Mouse (Mus musculus) ES-E14 (cell line): Measurements from ENCODE around the gene Dnase2a. TPM values are rescaled to one million over a fixed set of nuclear protein-coding genes. Genes with fewer than 3 reads are reported as not detected.

Source experiments
- DNase-seq: peaks from one replicate; pipeline ENCODE4 v3.0.0-alpha.2; 2013; ENCODE audit warnings: low read depth, low spot score
- H3K27ac ChIP-seq: 2 replicates; pipeline ENCODE4 v1.5.1; 2012; ENCODE audit warnings: low read depth, mild to moderate bottlenecking, low read length, moderate library complexity, mixed read lengths; ENCODE audit not compliant: poor library complexity, insufficient read depth, severe bottlenecking
- H3K36me3 ChIP-seq: 2 replicates; pipeline ENCODE4 v1.6.1; 2012; ENCODE audit warnings: mild to moderate bottlenecking, low read length, moderate library complexity, mixed read lengths; ENCODE audit not compliant: control insufficient read depth, poor library complexity, insufficient read depth, severe bottlenecking
- H3K4me1 ChIP-seq, 2 experiments: fragments of 150-350 bp in 1 of 2; sonication (generic) in 1 of 2; 2 replicates each; pipeline ENCODE4 v1.6.1; 2012; ENCODE audit warnings: low read length in 2 of 2, mild to moderate bottlenecking in 1 of 2, mixed read lengths in 1 of 2; ENCODE audit not compliant: control insufficient read depth in 2 of 2, insufficient read depth in 2 of 2, poor library complexity in 1 of 2
- H3K4me3 ChIP-seq, 2 experiments: fragments of 150-350 bp in 1 of 2; sonication (generic) in 1 of 2; 2 replicates each; pipeline ENCODE4 v1.5.1; 2012; ENCODE audit warnings: low read length in 2 of 2, low read depth in 1 of 2, mild to moderate bottlenecking in 1 of 2, mixed read lengths in 1 of 2; ENCODE audit not compliant: insufficient read depth in 1 of 2, poor library complexity in 1 of 2, severe bottlenecking in 1 of 2
- H3K9ac ChIP-seq: 2 replicates; pipeline ENCODE4 v1.6.1; 2012; ENCODE audit warnings: low read depth, mild to moderate bottlenecking, low read length, mixed read lengths; ENCODE audit not compliant: poor library complexity, insufficient read depth, severe bottlenecking
- H3K9me3 ChIP-seq: fragments of 150-350 bp; sonication (generic); 2 replicates; pipeline ENCODE4 v1.6.1; 2012; ENCODE audit warnings: low read depth, mild to moderate bottlenecking, low read length; ENCODE audit not compliant: control insufficient read depth, insufficient read depth
- CHD2 ChIP-seq: IDR thresholded peaks from 2 replicates; pipeline ENCODE4 v1.6.1; 2014; ENCODE audit warnings: mild to moderate bottlenecking, low read depth, low read length, inconsistent platforms
- HCFC1 ChIP-seq: IDR thresholded peaks from 2 replicates; pipeline ENCODE4 v1.6.1; 2012; ENCODE audit warnings: low read length, inconsistent platforms, borderline replicate concordance; ENCODE audit not compliant: insufficient read depth
- MAFK ChIP-seq: IDR thresholded peaks from 2 replicates; pipeline ENCODE4 v1.6.1; 2014; ENCODE audit warnings: mild to moderate bottlenecking, low read depth, low read length, inconsistent platforms; ENCODE audit not compliant: insufficient read depth
- ZC3H11A ChIP-seq: IDR thresholded peaks from 2 replicates; pipeline ENCODE4 v1.6.1; 2012; ENCODE audit warnings: low read depth, mild to moderate bottlenecking, inconsistent platforms, low read length, borderline replicate concordance
- ZNF384 ChIP-seq: IDR thresholded peaks from 2 replicates; pipeline ENCODE4 v1.6.1; 2012; ENCODE audit warnings: low read depth, low read length, inconsistent platforms
- in situ Hi-C, 2 experiments: fragments of 600-800 bp; cut with MboI; formaldehyde crosslinking; loops; one replicate each; pipeline ENCODE4 v1.15.1; 2025; ENCODE audit warnings: low sequenced_read_pairs in 2 of 2, inconsistent platforms in 1 of 2; ENCODE audit not compliant: unreplicated experiment in 2 of 2
- total RNA-seq: library from RNA; depleted of rRNA; stranded (reverse); fragments of 300-350 nt; gene quantifications from 2 replicates; pipeline ENCODE4 v1.2.3, GENCODE M21; 2012; rRNA removed

The Dnase2a gene
- total RNA-seq, 1 experiment, result 23.7 TPM

GRCm38 (mm10) chr8:84969241-84970134, 61.1 kb downstream of the Dnase2a start, which contains the start of the genes Gm49661, Prdx2 and Rnaseh2a:
Gene Gm49661, minus strand, starts transcription at chr8:84969433.
Gene Prdx2, plus strand, starts transcription at chr8:84969587.
Gene Rnaseh2a, minus strand, starts transcription at chr8:84969767.
- Histone ChIP-seq H3K27ac (peak within 1 kb of the TSS; percentile 68), H3K4me1 (peaks cover 2 to 19% of the 10 kb centered on the region in 2 experiments; a peak in 3 of 4 replicates), H3K9ac (peak within 1 kb of the TSS; percentile 90), H3K36me3 (peaks cover 15% of the 10 kb centered on the region), H3K9me3 (no peaks in the 10 kb centered on the region), H3K4me3 (peak within 1 kb of the TSS; percentile 77 to 96)
- TF ChIP-seq HCFC1 (peak; percentile 28; the same call in 1 of the 2 replicates), MAFK (0 out of 2 replicates have a peak, but pooled peaks have one; percentile 35), CHD2 (no peak)
- in situ Hi-C loops, result loop anchor here in 1 of 2 experiments (25.0 kb wide), 1 partner anchor 443 kb away; no protein-coding TSS in a partner anchor
- DNase-seq, result no peak

GRCm38 (mm10) chr8:84970135-84970790, 61.9 kb downstream of the Dnase2a start:
- no peaks in the 10 kb centered on the region for H3K9me3 ChIP-seq
- H3K4me1 ChIP-seq, result peaks cover 4 to 16% of the 10 kb centered on the region in 2 experiments; a peak in 3 of 4 replicates
- H3K27ac ChIP-seq, result no peak overlapping the region
- in situ Hi-C loops, result loop anchor here in 1 of 2 experiments (25.0 kb wide), 1 partner anchor 442 kb away; no protein-coding TSS in a partner anchor
- peak overlapping the region; percentile 77 to 96 for H3K4me3 ChIP-seq
- H3K36me3 ChIP-seq, result peaks cover 15% of the 10 kb centered on the region
- no peak for DNase-seq
- TF ChIP-seq CHD2 (no peak), HCFC1 (no peak), ZNF384 (no peak), ZC3H11A (no peak), MAFK (no peak)
- peak overlapping the region; percentile 90 for H3K9ac ChIP-seq

GRCm38 (mm10) chr8:84970913-84971312, 62.6 kb downstream of the Dnase2a start:
- H3K4me1 ChIP-seq, result peaks cover 4 to 16% of the 10 kb centered on the region in 2 experiments; a peak in 3 of 4 replicates
- no peaks in the 10 kb centered on the region for H3K9me3 ChIP-seq
- peak overlapping the region in 1 of 2 experiments; percentile 96; a peak in 1 of 4 replicates for H3K4me3 ChIP-seq
- H3K27ac ChIP-seq, result no peak overlapping the region
- in situ Hi-C loops, result loop anchor here in 1 of 2 experiments (25.0 kb wide), 1 partner anchor 441 kb away; no protein-coding TSS in a partner anchor
- H3K36me3 ChIP-seq, result peaks cover 15% of the 10 kb centered on the region
- no peak for DNase-seq
- no peak for TF ChIP-seq ZNF384
- no peak for TF ChIP-seq HCFC1
- no peak for TF ChIP-seq MAFK
- TF ChIP-seq ZC3H11A, result no peak
- TF ChIP-seq CHD2, result no peak
- H3K9ac ChIP-seq, result no peak overlapping the region

Other genes starting within 250 kb of the Dnase2a start
- 49.3 and 49.7 TPM in 2 replicates for gene Ier2, start 245.7 kb upstream of the Dnase2a start, total RNA-seq
- gene Trmt1, start 222.3 kb upstream of the Dnase2a start, total RNA-seq, result 260 and 334 TPM in 2 replicates
- 75.4 and 85.5 TPM in 2 replicates for gene Nacc1, start 220.7 kb upstream of the Dnase2a start, total RNA-seq
- 0.49 and 0.74 TPM in 2 replicates for gene Lyl1, start 207.1 kb upstream of the Dnase2a start, total RNA-seq
- gene G430095P16Rik, start 185.6 kb upstream of the Dnase2a start, total RNA-seq, result 1.5 and 2.1 TPM in 2 replicates
- gene Nfix, start 108.2 kb upstream of the Dnase2a start, total RNA-seq, result 0.58 and 0.89 TPM in 2 replicates
- gene Dand5, start 85.7 kb upstream of the Dnase2a start, total RNA-seq, result 1.0 and 1.4 TPM in 2 replicates
- 24.7 and 30.8 TPM in 2 replicates for gene Gadd45gip1, start 77.0 kb upstream of the Dnase2a start, total RNA-seq
- 76.7 and 76.8 TPM in 2 replicates for gene Rad23a, start 67.9 kb upstream of the Dnase2a start, total RNA-seq
- 1,121 and 1,357 TPM in 2 replicates for gene Calr, start 61.6 kb upstream of the Dnase2a start, total RNA-seq
- 123 and 137 TPM in 2 replicates for gene Farsa, start 51.6 kb upstream of the Dnase2a start, total RNA-seq
- gene Syce2, start 36.4 kb upstream of the Dnase2a start, total RNA-seq, result 34.7 and 42.3 TPM in 2 replicates
- 36.3 and 57.2 TPM in 2 replicates for gene Gcdh, start 14.6 kb upstream of the Dnase2a start, total RNA-seq
- gene Klf1, start 6.6 kb upstream of the Dnase2a start, total RNA-seq, result 0.31 and 0.53 TPM in 2 replicates
- 1.4 and 2.5 TPM in 2 replicates for gene Mast1, start 28.8 kb downstream of the Dnase2a start, total RNA-seq
- 0.13 TPM in 1 of 2 replicates, not detected in the other for gene Rtbdn, start 38.4 kb downstream of the Dnase2a start, total RNA-seq
- gene Gm49661, start 60.9 kb downstream of the Dnase2a start, total RNA-seq, result not detected in 2 replicates
- 259 and 328 TPM in 2 replicates for gene Prdx2, start 61.0 kb downstream of the Dnase2a start, total RNA-seq
- 160 and 174 TPM in 2 replicates for gene Rnaseh2a, start 61.2 kb downstream of the Dnase2a start, total RNA-seq
- gene Junb, start 70.2 kb downstream of the Dnase2a start, total RNA-seq, result 53.8 and 57.6 TPM in 2 replicates
- 28.6 and 52.9 TPM in 2 replicates for gene Hook2, start 82.0 kb downstream of the Dnase2a start, total RNA-seq
- 0.22 and 0.48 TPM in 2 replicates for gene Best2, start 106.0 kb downstream of the Dnase2a start, total RNA-seq
- 237 and 266 TPM in 2 replicates for gene Asna1, start 116.7 kb downstream of the Dnase2a start, total RNA-seq
- 161 and 181 TPM in 2 replicates for gene Trir, start 118.3 kb downstream of the Dnase2a start, total RNA-seq
- 88.4 and 101 TPM in 2 replicates for gene Tnpo2, start 128.4 kb downstream of the Dnase2a start, total RNA-seq
- gene Fbxw9, start 151.5 kb downstream of the Dnase2a start, total RNA-seq, result 49.3 and 86.0 TPM in 2 replicates
- gene Gm5741, start 159.4 kb downstream of the Dnase2a start, total RNA-seq, result not detected in 2 replicates
- gene Dhps, start 163.2 kb downstream of the Dnase2a start, total RNA-seq, result 54.1 and 63.1 TPM in 2 replicates
- gene Wdr83os, start 172.2 kb downstream of the Dnase2a start, total RNA-seq, result 24.9 and 27.6 TPM in 2 replicates
- 26.4 and 32.6 TPM in 2 replicates for gene Wdr83, start 172.7 kb downstream of the Dnase2a start, total RNA-seq
- gene Man2b1, start 174.7 kb downstream of the Dnase2a start, total RNA-seq, result 40.2 and 78.2 TPM in 2 replicates
- gene Zfp791, start 214.5 kb downstream of the Dnase2a start, total RNA-seq, result 0.58 and 1.0 TPM in 2 replicates
- gene Cks1brt, start 243.4 kb downstream of the Dnase2a start, total RNA-seq, result not detected in 2 replicates